Mouse (Mus musculus) CH12.LX (cell line): Measurements from ENCODE around the gene Rreb1. TPM values are rescaled to one million over a fixed set of nuclear protein-coding genes. Genes with fewer than 3 reads are reported as not detected.

ENCODE experiments used
- DNase-seq: peaks from one replicate; pipeline ENCODE4 v3.0.0-alpha.2; 2013; ENCODE audit errors: extremely low read depth
- H3K27ac ChIP-seq: 2 replicates; pipeline ENCODE4 v1.5.1; 2012; ENCODE audit warnings: low read depth, mild to moderate bottlenecking, control low read depth, moderate library complexity; ENCODE audit not compliant: insufficient read depth
- H3K27me3 ChIP-seq: replicated peaks from 2 replicates; pipeline ENCODE3; 2012; ENCODE audit warnings: inconsistent platforms
- H3K36me3 ChIP-seq, 2 experiments: replicated peaks in 1 of 2; 2 replicates each; pipeline versions ENCODE3 to v1.6.1; 2012; ENCODE audit warnings: inconsistent platforms in 1 of 2, low read length in 1 of 2, mild to moderate bottlenecking in 1 of 2, mixed read lengths in 1 of 2, moderate library complexity in 1 of 2; ENCODE audit not compliant: control insufficient read depth in 1 of 2, insufficient read depth in 1 of 2
- H3K4me1 ChIP-seq, 2 experiments: 2 replicates each; pipeline ENCODE4 v1.6.1; 2012; ENCODE audit warnings: inconsistent platforms in 1 of 2, moderate library complexity in 1 of 2; ENCODE audit not compliant: insufficient read depth in 2 of 2, control insufficient read depth in 1 of 2
- H3K4me2 ChIP-seq: 2 replicates; pipeline ENCODE4 v1.6.1; 2012; ENCODE audit warnings: low read depth, mild to moderate bottlenecking, control low read depth; ENCODE audit not compliant: poor library complexity, insufficient read depth, severe bottlenecking
- H3K4me3 ChIP-seq, 3 experiments: fragments of 150-350 bp in 1 of 3; sonication (generic) in 1 of 3; replicated peaks in 1 of 3; 2 replicates each; pipeline versions ENCODE3 to v1.5.1; 2011 to 2012; ENCODE audit warnings: low read depth in 2 of 3, low read length in 2 of 3, mild to moderate bottlenecking in 2 of 3, moderate library complexity in 2 of 3, control low read depth in 1 of 3, improper control_type of control experiment in 1 of 3, inconsistent platforms in 1 of 3, mixed read lengths in 1 of 3; ENCODE audit not compliant: poor library complexity in 1 of 3
- H3K79me2 ChIP-seq: replicated peaks from 2 replicates; pipeline ENCODE4 v1.6.1; 2012; ENCODE audit warnings: mild to moderate bottlenecking, moderate library complexity; ENCODE audit not compliant: control insufficient read depth, poor library complexity, insufficient read depth, severe bottlenecking; ENCODE audit errors: extremely low read depth
- H3K9ac ChIP-seq: 2 replicates; pipeline ENCODE4 v1.6.1; 2012; ENCODE audit warnings: low read depth, mild to moderate bottlenecking, control low read depth, moderate library complexity; ENCODE audit not compliant: insufficient read depth
- H3K9me3 ChIP-seq: replicated peaks from 2 replicates; pipeline ENCODE3; 2012; ENCODE audit warnings: low read length, inconsistent platforms, mixed read lengths
- BHLHE40 ChIP-seq: IDR thresholded peaks from 2 replicates; pipeline ENCODE4 v1.6.1; 2011; ENCODE audit warnings: mild to moderate bottlenecking, low read depth, low read length, improper control_type of control experiment
- CHD2 ChIP-seq: IDR thresholded peaks from 2 replicates; pipeline ENCODE4 v1.6.1; 2011; ENCODE audit warnings: low read length, improper control_type of control experiment
- CTCF ChIP-seq, 2 experiments: IDR thresholded peaks in 1 of 2; conservative IDR thresholded peaks in 1 of 2; 2 replicates each; pipeline ENCODE4 v1.5.1; 2011 to 2012; ENCODE audit warnings: low read depth in 2 of 2, low read length in 2 of 2, improper control_type of control experiment in 1 of 2, inconsistent platforms in 1 of 2, mild to moderate bottlenecking in 1 of 2, moderate library complexity in 1 of 2
- E2F4 ChIP-seq: IDR thresholded peaks from 2 replicates; pipeline ENCODE4 v1.6.1; 2011; ENCODE audit warnings: low read depth, low read length, improper control_type of control experiment; ENCODE audit not compliant: insufficient replicate concordance
- ELF1 ChIP-seq: IDR thresholded peaks from 2 replicates; pipeline ENCODE4 v1.6.1; 2014; ENCODE audit warnings: low read depth, mild to moderate bottlenecking, inconsistent platforms, low read length, improper control_type of control experiment
- EP300 ChIP-seq: IDR thresholded peaks from 2 replicates; pipeline ENCODE4 v1.6.1; 2011; ENCODE audit warnings: low read length, improper control_type of control experiment
- MAX ChIP-seq: IDR thresholded peaks from 2 replicates; pipeline ENCODE4 v1.6.1; 2011; ENCODE audit warnings: low read length, improper control_type of control experiment
- NELFE ChIP-seq: IDR thresholded peaks from 2 replicates; pipeline ENCODE4 v1.6.1; 2011; ENCODE audit warnings: low read depth, low read length, improper control_type of control experiment
- POLR2AphosphoS2 ChIP-seq: IDR thresholded peaks from 2 replicates; pipeline ENCODE4 v1.6.1; 2011; ENCODE audit warnings: low read depth, low read length, improper control_type of control experiment
- RAD21 ChIP-seq: IDR thresholded peaks from 2 replicates; pipeline ENCODE4 v1.6.1; 2011; ENCODE audit warnings: low read depth, mild to moderate bottlenecking, low read length, improper control_type of control experiment, moderate library complexity
- SIN3A ChIP-seq: IDR thresholded peaks from 2 replicates; pipeline ENCODE4 v1.6.1; 2012; ENCODE audit warnings: low read length, improper control_type of control experiment, inconsistent platforms
- SMC3 ChIP-seq: IDR thresholded peaks from 2 replicates; pipeline ENCODE4 v1.6.1; 2011; ENCODE audit warnings: low read depth, low read length, improper control_type of control experiment
- TBP ChIP-seq: conservative IDR thresholded peaks from 2 replicates; pipeline ENCODE4 v1.6.1; 2011; ENCODE audit warnings: low read depth, low read length, improper control_type of control experiment
- TCF12 ChIP-seq: IDR thresholded peaks from 2 replicates; pipeline ENCODE4 v1.6.1; 2014; ENCODE audit warnings: low read depth, mild to moderate bottlenecking, inconsistent platforms, low read length, improper control_type of control experiment
- UBTF ChIP-seq: IDR thresholded peaks from 2 replicates; pipeline ENCODE4 v1.6.1; 2012; ENCODE audit warnings: low read depth, mild to moderate bottlenecking, inconsistent platforms, low read length, improper control_type of control experiment, moderate library complexity
- USF2 ChIP-seq: conservative IDR thresholded peaks from 2 replicates; pipeline ENCODE4 v1.6.1; 2011; ENCODE audit warnings: low read depth, low read length, improper control_type of control experiment
- ZKSCAN1 ChIP-seq: IDR thresholded peaks from 2 replicates; pipeline ENCODE4 v1.6.1; 2012; ENCODE audit warnings: low read depth, inconsistent platforms, low read length, improper control_type of control experiment, borderline replicate concordance
- dilution Hi-C: fragments of 300-500 bp; cut with MboI; formaldehyde crosslinking; loops from 2 replicates; pipeline ENCODE4 v1.14.3; 2020; ENCODE audit warnings: low sequenced_read_pairs; ENCODE audit not compliant: extremely low pct_unique_long_range_greater_than_20kb, extremely low pct_ligation_motif_present
- in situ Hi-C: fragments of 300-500 bp; cut with MboI; formaldehyde crosslinking; loops from 3 replicates; pipeline ENCODE4 v1.14.3; 2019; ENCODE audit warnings: low sequenced_read_pairs, low pct_ligation_motif_present, low pct_unique_long_range_greater_than_20kb, mixed read lengths
- polyA plus RNA-seq: library from polyadenylated mRNA; unstranded; fragments of >175 nt; gene quantifications from 2 replicates; pipeline ENCODE4 v1.2.1, GENCODE M21; 2012; ENCODE audit warnings: low read depth; ENCODE audit not compliant: insufficient read length
- total RNA-seq, 2 experiments: library from RNA; depleted of rRNA; stranded (reverse); fragments of 300-350 nt in 1 of 2; fragments of >200 nt in 1 of 2; gene quantifications; 2 replicates each; pipeline ENCODE4 v1.2.3; 2012 to 2014

The Rreb1 gene
- total and polyA plus RNA-seq, 3 experiments: 1.0 to 10.2 (median 5.3) TPM

DNA sequence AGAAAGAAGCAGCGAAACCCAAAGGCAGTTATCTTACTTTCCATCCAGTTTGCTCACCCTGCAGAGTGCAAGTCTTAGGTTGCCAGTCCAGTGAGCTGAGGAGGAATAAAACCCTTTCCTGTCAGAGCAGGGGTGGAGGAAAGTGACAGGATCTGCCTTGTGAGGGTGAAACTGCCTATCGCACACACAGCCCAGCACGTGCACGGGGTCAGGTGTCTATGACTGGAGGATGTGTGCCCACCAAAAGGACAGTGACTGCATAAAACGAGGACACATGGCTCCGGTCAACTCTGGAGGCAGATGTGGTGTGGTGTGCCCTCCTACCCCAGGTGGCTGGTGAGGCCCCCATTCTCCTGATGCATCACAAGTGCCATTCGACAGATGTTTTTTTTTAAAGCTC lies 181.7 kb downstream of the Rreb1 start:
- H3K9me3 ChIP-seq: peaks cover 6% of the 10 kb centered on the region
- H3K27me3 ChIP-seq: no peaks in the 10 kb centered on the region
- in situ Hi-C loops (loop anchor here (5.0 to 25.0 kb wide), 2 partner anchors 423 to 508 kb away; no protein-coding TSS in a partner anchor), dilution Hi-C loops (no loop called here)
- no peak for DNase-seq
- TF ChIP-seq TCF12 (peak; percentile 39; the same call in 1 of the 2 replicates), BHLHE40 (0 out of 2 replicates have a peak, but pooled peaks have one; percentile 33), UBTF (no peak), POLR2AphosphoS2 (no peak)
- no peak overlapping the region for H3K27ac ChIP-seq
- no peak overlapping the region for H3K4me3 ChIP-seq
- H3K4me2 ChIP-seq: no peak overlapping the region
- H3K4me1 ChIP-seq: peaks cover 9 to 40% of the 10 kb centered on the region in 2 experiments
- H3K9ac ChIP-seq: no peak overlapping the region
- no peaks in the 10 kb centered on the region for H3K79me2 ChIP-seq
- no peaks in the 10 kb centered on the region for H3K36me3 ChIP-seq

DNA sequence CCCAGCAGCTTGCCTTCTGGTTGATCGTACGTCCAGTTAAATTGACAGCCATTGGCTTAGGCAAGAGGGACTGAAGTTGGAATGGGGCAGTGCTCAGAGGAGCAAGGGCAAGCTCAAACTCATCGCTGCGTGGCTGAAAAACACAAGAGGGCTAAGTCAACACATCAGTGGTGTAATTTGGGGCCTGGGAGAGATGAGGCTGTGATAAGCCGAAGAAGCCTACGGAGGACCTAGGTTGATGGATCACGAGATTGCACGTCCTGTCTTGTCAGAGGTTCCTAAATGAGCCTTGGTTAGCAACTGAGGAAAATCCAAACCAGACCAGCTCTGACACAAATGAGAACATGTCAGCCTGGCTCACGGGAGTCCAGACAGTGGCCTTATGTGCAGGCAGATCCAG lies 184.3 kb downstream of the Rreb1 start:
- Histone ChIP-seq H3K4me1 (peaks cover 20 to 57% of the 10 kb centered on the region in 2 experiments), H3K4me2 (no peak overlapping the region), H3K36me3 (no peaks in the 10 kb centered on the region), H3K9me3 (peaks cover 6% of the 10 kb centered on the region), H3K4me3 (no peak overlapping the region), H3K27ac (no peak overlapping the region), H3K79me2 (no peaks in the 10 kb centered on the region), H3K27me3 (no peaks in the 10 kb centered on the region), H3K9ac (no peak overlapping the region)
- in situ Hi-C loops: loop anchor here (5.0 to 25.0 kb wide), 2 partner anchors 425 to 510 kb away; no protein-coding TSS in a partner anchor
- no peak for DNase-seq
- no peak for TF ChIP-seq USF2
- TF ChIP-seq MAX: no peak
- TF ChIP-seq TBP: no peak
- TF ChIP-seq CTCF (conservative IDR thresholded peaks at IDR 0.05 in 1 of 2, IDR thresholded peaks at IDR 0.05 in 1 of 2; ENCODE audit: low read depth in 2 of 2, low read length in 2 of 2): no peak
- no peak for TF ChIP-seq ZKSCAN1
- TF ChIP-seq BHLHE40: no peak
- TF ChIP-seq CHD2: no peak
- no peak for TF ChIP-seq RAD21
- no peak for TF ChIP-seq EP300
- no peak for TF ChIP-seq E2F4
- no peak for TF ChIP-seq NELFE
- no peak for TF ChIP-seq SMC3
- TF ChIP-seq SIN3A: no peak
- TF ChIP-seq ELF1: no peak
- dilution Hi-C loops: no loop called here
